Mouse (Mus musculus): ENCODE data around the gene Dach1.

DNA sequence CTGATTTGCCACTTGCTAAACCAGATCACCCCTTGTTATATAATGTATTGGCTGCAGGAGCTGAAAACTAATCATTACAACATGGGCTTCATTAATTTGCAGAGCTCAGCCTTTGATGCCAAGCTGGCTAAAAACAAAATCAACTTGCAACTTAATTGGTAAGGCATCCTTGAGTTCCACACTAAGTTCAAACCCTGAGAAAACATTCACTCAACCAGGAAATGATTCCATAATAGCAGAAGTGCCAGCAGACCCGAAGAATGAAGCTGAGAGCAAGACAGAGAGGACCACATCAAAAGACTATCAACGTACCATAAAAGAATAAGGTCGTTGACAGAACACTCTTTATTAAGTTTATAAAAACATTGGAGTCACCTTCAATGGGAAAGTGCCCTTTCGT lies 35.0 kb downstream of the Dach1 start:
- TF ChIP-seq CTCF (IDR thresholded peaks at IDR 0.05; ENCODE audit: extremely low read depth, insufficient read depth, insufficient read length, insufficient replicate concordance) (no peak), POLR2A (IDR thresholded peaks at IDR 0.05; ENCODE audit: low read depth, low read length) (no peak)
